Mouse (Mus musculus): Measurements from ENCODE around the gene Nyap1. TPM values are rescaled to one million over a fixed set of nuclear protein-coding genes. Genes with fewer than 3 reads are reported as not detected.

Gene Nyap1
- total RNA-seq (2021) = 100 to 1,000 TPM; 100 to 105 TPM
- long read RNA-seq, partial matches to known transcripts = 3 of 10 reads
- long read RNA-seq, other reads (novel, unspliced or antisense) = 7 of 10 reads

- peak; percentile 90 to 94 for DNase-seq (ENCODE audit: low spot score in 2 of 2)
Measured at GRCm38 (mm10) chr5:137741023-137741931, at the start of gene Nyap1. TSS of gene Nyap1 (minus strand) at chr5:137741607.

- no peak for DNase-seq (ENCODE audit: low spot score in 2 of 2)
Measured at GRCm38 (mm10) chr5:137788946-137789531, 47.6 kb upstream of the Nyap1 start.

GRCm38 (mm10) chr5:137788171-137788570 is 46.8 kb upstream of the Nyap1 start:
- no peak for DNase-seq (ENCODE audit: low spot score in 2 of 2)

- DNase-seq (ENCODE audit: low spot score in 2 of 2) = peak; percentile 97 to 99
Measured at GRCm38 (mm10) chr5:137787151-137787928, 45.9 kb upstream of the Nyap1 start, which contains the start of the genes Mepce and Zcwpw1. TSS of gene Mepce (minus strand) at chr5:137787655. TSS of gene Zcwpw1 (plus strand) at chr5:137787798.

GRCm38 (mm10) chr5:137786109-137786942 is 44.9 kb upstream of the Nyap1 start:
- DNase-seq (ENCODE audit: low spot score in 2 of 2) = peak; percentile 99 to 100

GRCm38 (mm10) chr5:137785164-137786031 is 44.0 kb upstream of the Nyap1 start:
- peak in 1 of 2 experiments; percentile 52 for DNase-seq (ENCODE audit: low spot score in 2 of 2)

- DNase-seq (ENCODE audit: low spot score in 2 of 2) = no peak
Measured at GRCm38 (mm10) chr5:137784546-137784945, 43.1 kb upstream of the Nyap1 start.

- no peak for DNase-seq (ENCODE audit: low spot score in 2 of 2)
Measured at GRCm38 (mm10) chr5:137783901-137784540, 42.6 kb upstream of the Nyap1 start.

GRCm38 (mm10) chr5:137782776-137783522 is 41.5 kb upstream of the Nyap1 start:
- DNase-seq (ENCODE audit: low spot score in 2 of 2) = no peak

GRCm38 (mm10) chr5:137781661-137782060 is 40.3 kb upstream of the Nyap1 start:
- DNase-seq (ENCODE audit: low spot score in 2 of 2) = no peak

- peak in 1 of 2 experiments; percentile 47 for DNase-seq (ENCODE audit: low spot score in 2 of 2)
Measured at GRCm38 (mm10) chr5:137779053-137779933, 37.9 kb upstream of the Nyap1 start.

- DNase-seq (ENCODE audit: low spot score in 2 of 2) = peak; percentile 97 to 99
Measured at GRCm38 (mm10) chr5:137778635-137779034, 37.2 kb upstream of the Nyap1 start, which contains the start of gene Ppp1r35. TSS of gene Ppp1r35 (plus strand) at chr5:137778849.

GRCm38 (mm10) chr5:137777267-137777845 is 35.9 kb upstream of the Nyap1 start:
- no peak for DNase-seq (ENCODE audit: low spot score in 2 of 2)

- DNase-seq (ENCODE audit: low spot score in 2 of 2) = no peak
Measured at GRCm38 (mm10) chr5:137776408-137776918, 35.1 kb upstream of the Nyap1 start.

- no peak for DNase-seq (ENCODE audit: low spot score in 2 of 2)
Measured at GRCm38 (mm10) chr5:137775587-137776290, 34.3 kb upstream of the Nyap1 start.

GRCm38 (mm10) chr5:137772755-137773154 is 31.3 kb upstream of the Nyap1 start:
- DNase-seq (ENCODE audit: low spot score in 2 of 2) = no peak

All from layer of hippocampus, postnatal 10 days (tissue).